ENCODE assay signal across 10 mouse cellular contexts in the genomic region with DNA sequence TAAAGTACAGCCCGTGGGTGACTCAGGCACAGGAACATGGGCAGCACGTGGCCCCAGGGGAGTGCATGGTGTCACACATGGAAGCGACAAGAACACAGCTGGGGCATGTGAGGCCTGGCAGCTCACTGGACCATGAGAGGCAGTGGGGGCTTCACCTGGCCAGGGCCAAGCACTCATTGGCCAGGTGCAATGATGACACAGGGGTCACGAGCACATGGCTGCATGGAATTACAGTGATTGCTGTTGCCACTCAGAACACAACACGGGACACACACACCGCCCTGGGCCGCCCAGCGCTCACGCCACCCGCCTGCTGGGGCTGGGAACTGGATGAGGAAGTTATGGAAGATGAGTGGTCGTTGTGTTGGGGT. TPM values are rescaled to one million over a fixed set of nuclear protein-coding genes. Genes with fewer than 3 reads are reported as not detected.
DNase-seq lines count a peak whose midpoint lies in the region; ATAC-seq lines count a peak whose summit lies in the region.
"Had no signal": no experiment of that assay in that cellular context is flagged by ENCODE, and none has a peak within 500 bp of the region (broad histone marks: within the 10 kb centered on the region; RNA-seq: fewer than 3 reads in every experiment).

No protein-coding gene starts in this region.

- ATAC-seq in kidney, embryonic 15.5 days (replicated peaks; ENCODE audit: low FRiP score), result peak; percentile 47
- ATAC-seq in embryonic facial prominence, embryonic 15.5 days (ENCODE audit: insufficient number of reproducible peaks, low FRiP score, low TSS enrichment, low read depth), result 0 out of 2 replicates have a peak, but pooled peaks have one; percentile 1

- 63% methylated on average over 11 of the region's 11 CpGs for WGBS in kidney, embryonic 15.5 days
- WGBS in embryonic facial prominence, embryonic 15.5 days, result 78% methylated on average over 11 of the region's 11 CpGs

- peaks cover 28% of the 10 kb centered on the region for H3K36me3 ChIP-seq in kidney, embryonic 15.5 days
- peaks cover 39% of the 10 kb centered on the region for H3K36me3 ChIP-seq in embryonic facial prominence, embryonic 15.5 days

- H3K27me3 ChIP-seq in kidney, embryonic 15.5 days, result no peaks in the 10 kb centered on the region
- no peaks in the 10 kb centered on the region for H3K27me3 ChIP-seq in embryonic facial prominence, embryonic 15.5 days
- H3K27me3 ChIP-seq: forebrain, embryonic 12.5 days had no signal

- no peak overlapping the region for H3K4me3 ChIP-seq in kidney, embryonic 15.5 days (replicated peaks)
- no peak overlapping the region for H3K4me3 ChIP-seq in embryonic facial prominence, embryonic 15.5 days (replicated peaks)
- H3K4me3 ChIP-seq: forebrain, embryonic 12.5 days had no signal

- H3K9ac ChIP-seq in kidney, embryonic 15.5 days, result no peak overlapping the region
- no peak overlapping the region for H3K9ac ChIP-seq in embryonic facial prominence, embryonic 15.5 days
- H3K9ac ChIP-seq: forebrain, embryonic 12.5 days had no signal

- H3K27ac ChIP-seq in kidney, embryonic 15.5 days, result peak overlapping the region; percentile 76
- no peak overlapping the region for H3K27ac ChIP-seq in embryonic facial prominence, embryonic 15.5 days (replicated peaks)
- H3K27ac ChIP-seq: forebrain, embryonic 12.5 days had no signal

- no peaks in the 10 kb centered on the region for H3K9me3 ChIP-seq in kidney, embryonic 15.5 days (replicated peaks)
- no peaks in the 10 kb centered on the region for H3K9me3 ChIP-seq in embryonic facial prominence, embryonic 15.5 days (replicated peaks)
- H3K9me3 ChIP-seq: forebrain, embryonic 12.5 days had no signal

- DNase-seq in kidney, adult 9 months, result no peak
- peak; percentile 28 to 29 for DNase-seq in spleen, adult 18-20 months
- no peak for DNase-seq in spleen, adult 12 weeks (ENCODE audit: low spot score)
- no peak for DNase-seq in ovary, postnatal 10 days (ENCODE audit: low spot score)
- DNase-seq in thymus, postnatal 14 days, result no peak
- DNase-seq: cerebellum, postnatal 25 days; thymus, postnatal 25 days had no signal

- peaks cover 48% of the 10 kb centered on the region for H3K4me1 ChIP-seq in kidney, embryonic 15.5 days
- no peaks in the 10 kb centered on the region for H3K4me1 ChIP-seq in embryonic facial prominence, embryonic 15.5 days
- H3K4me1 ChIP-seq: forebrain, embryonic 12.5 days had no signal

- H3K4me2 ChIP-seq in kidney, embryonic 15.5 days, result no peak overlapping the region
- H3K4me2 ChIP-seq in embryonic facial prominence, embryonic 15.5 days (replicated peaks), result no peak overlapping the region
- H3K4me2 ChIP-seq: forebrain, embryonic 12.5 days had no signal

RNA-seq across cellular contexts. Expression of gene Slc41a3, which starts 56.5 kb away (rescaled TPM):
- 6.2 and 7.6 TPM in 2 replicates for polyA plus RNA-seq in kidney, embryonic 15.5 days (2015; fragmentation: Nextera tagmentation; extraction: Ambion mirVana)
- polyA plus RNA-seq in embryonic facial prominence, embryonic 15.5 days (2015; fragmentation: Nextera tagmentation; extraction: Ambion mirVana), result 5.3 and 6.1 TPM in 2 replicates

Comparison
In these comparisons a context has a peak if more than half of its experiments do, and no peak if none do; other contexts are left out.
1. DNase-seq: peak in spleen, adult 18-20 months (2 of 2); none in kidney, adult 9 months (single experiment), spleen, adult 12 weeks (single experiment), ovary, postnatal 10 days (single experiment) and thymus, postnatal 14 days (single experiment).